Mouse (Mus musculus): ENCODE data around the gene Elp5. TPM values are rescaled to one million over a fixed set of nuclear protein-coding genes. Genes with fewer than 3 reads are reported as not detected.
"Not testable (repeated sequence)": the region's sequence is repeated elsewhere in the genome, so short reads cannot be mapped to it uniquely, and the experiment has no call there.

Elp5 gene
- polyA plus RNA-seq, 1 experiment from 2014 or later = 111 TPM

DNA sequence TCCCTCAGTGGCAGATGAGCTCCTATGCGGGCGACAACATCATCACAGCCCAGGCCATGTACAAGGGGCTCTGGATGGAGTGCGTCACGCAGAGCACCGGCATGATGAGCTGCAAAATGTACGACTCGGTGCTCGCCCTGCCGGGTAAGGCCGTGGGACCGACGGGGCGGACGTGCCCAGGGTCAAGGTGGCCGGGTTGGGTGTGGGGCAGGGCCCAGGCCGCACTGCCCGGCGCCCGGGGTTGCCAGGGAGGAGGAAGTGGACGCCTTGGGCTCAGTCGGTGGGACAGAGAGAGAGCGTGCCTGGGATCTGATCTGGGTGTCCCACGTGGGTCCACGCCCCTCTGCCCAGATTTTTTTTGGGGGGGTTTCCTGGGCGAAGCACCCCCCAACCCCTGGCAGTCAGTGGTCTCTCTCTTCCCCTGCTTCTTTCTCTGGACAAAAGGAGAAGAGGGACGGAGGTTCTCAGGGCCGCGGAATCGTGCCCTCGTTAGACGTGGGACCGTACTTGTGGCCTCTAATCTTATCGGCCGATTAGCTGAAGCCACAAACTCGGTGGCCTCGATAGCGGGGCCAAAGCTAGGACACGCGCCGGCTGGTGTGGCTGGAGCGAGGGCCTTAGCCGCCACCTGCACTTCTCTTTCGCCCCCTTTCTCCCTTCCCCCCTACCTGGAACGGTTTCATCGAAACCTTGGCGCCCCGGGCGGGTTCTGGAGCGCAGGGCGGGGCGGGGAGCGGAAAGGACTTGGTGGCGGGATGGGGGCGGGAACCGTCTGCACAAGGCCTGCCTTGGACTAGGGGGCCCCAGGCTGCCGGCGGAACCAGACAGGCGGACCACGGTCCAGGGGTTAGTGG lies 16.1 kb downstream of the Elp5 start:
- H3K36me3 ChIP-seq = peaks cover 29% of the 10 kb centered on the region
- peak; percentile 57; the same call in 1 of the 2 replicates for ATAC-seq (ENCODE audit: insufficient number of reproducible peaks, low FRiP score, low TSS enrichment, low read depth)
- H3K9ac ChIP-seq = peak overlapping the region; percentile 45
- peaks cover 24% of the 10 kb centered on the region for H3K4me1 ChIP-seq
- peaks cover 58% of the 10 kb centered on the region for H3K27me3 ChIP-seq
- H3K9me3 ChIP-seq = no peaks in the 10 kb centered on the region
- peak overlapping the region; percentile 39 for H3K4me3 ChIP-seq
- 2% methylated on average over 58 of the region's 59 CpGs for WGBS
- H3K27ac ChIP-seq = no peak overlapping the region
- peak overlapping the region; percentile 72 for H3K4me2 ChIP-seq

DNA sequence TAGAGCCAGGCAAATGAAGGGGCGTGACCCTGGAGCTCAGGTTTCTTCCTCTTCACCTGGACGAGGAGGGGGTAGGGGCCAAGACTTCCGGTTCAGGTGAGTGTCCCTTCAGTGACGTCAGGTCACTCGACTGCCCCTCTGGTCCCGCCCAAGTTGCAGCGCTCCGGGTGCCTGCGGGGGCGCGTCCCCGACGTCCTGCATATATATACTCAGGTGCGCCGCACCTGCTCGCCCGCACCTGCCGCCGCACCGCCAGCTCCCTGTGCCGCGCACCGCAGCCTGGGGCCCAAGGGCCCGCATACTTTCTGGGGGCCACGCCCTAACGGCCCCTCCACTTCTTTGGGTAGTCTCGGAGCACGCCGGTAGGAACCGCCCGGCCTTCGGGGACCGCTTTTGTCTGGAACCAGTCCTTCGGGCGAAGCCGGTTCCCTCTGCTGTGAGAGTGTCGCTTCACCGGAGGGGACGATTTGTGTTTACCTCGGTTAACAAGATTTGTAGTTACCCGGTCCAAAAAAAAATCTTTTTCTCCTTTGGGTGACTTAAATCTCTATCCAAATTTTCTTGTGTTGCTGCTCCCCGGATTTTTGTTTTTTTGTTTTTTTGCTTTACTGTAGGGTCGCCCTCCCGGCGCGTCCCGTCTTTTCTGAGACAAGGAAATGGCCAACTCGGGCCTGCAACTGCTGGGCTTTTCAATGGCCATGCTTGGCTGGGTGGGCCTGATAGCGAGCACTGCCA lies 16.9 kb downstream of the Elp5 start:
- peak overlapping the region; percentile 72 for H3K4me2 ChIP-seq
- H3K9me3 ChIP-seq = no peaks in the 10 kb centered on the region
- peaks cover 25% of the 10 kb centered on the region for H3K36me3 ChIP-seq
- H3K27me3 ChIP-seq = peaks cover 60% of the 10 kb centered on the region
- 3% methylated on average over 49 of the region's 49 CpGs for WGBS
- ATAC-seq (ENCODE audit: insufficient number of reproducible peaks, low FRiP score, low TSS enrichment, low read depth) = no peak
- H3K4me3 ChIP-seq = peak overlapping the region; percentile 39
- peaks cover 24% of the 10 kb centered on the region for H3K4me1 ChIP-seq
- H3K9ac ChIP-seq = no peak overlapping the region
- no peak overlapping the region for H3K27ac ChIP-seq

DNA sequence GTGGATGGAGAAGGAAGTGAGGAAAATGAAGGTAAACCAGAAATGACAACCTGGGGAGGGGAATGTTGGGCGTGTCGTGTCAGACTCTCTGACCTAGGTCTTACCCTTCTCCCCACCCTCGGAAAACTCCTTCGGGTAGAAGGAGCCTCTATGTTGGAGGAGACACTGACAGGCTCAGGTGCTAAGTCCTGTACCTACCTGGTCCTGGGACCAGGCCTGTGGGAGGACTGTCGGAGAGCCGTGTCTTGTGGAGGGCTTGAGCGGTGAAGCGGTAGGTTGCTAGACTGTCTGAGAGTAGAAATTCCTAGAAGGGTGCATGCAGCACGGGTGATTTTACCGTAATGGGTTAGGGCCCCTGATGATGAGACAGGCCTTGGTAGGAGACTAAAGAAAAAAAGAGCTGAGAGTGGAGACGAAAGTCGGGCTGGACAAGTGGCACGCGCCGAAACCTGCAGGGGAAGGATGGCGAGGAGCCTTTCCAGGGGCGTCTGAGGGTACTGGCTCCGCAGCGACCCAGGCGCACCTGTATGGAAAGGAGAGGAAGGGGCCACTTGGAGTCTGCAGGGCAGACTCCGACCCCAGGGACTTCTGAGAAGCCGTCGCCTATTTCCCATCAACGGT lies 17.6 kb downstream of the Elp5 start, which contains the start of gene Cldn7:
Cldn7 (plus strand) TSS at position 130 of the 621 bp plus-strand sequence.
- no peak within 1 kb of the TSS for H3K9ac ChIP-seq
- ATAC-seq (ENCODE audit: insufficient number of reproducible peaks, low FRiP score, low TSS enrichment, low read depth) = no peak
- H3K4me2 ChIP-seq = peak within 1 kb of the TSS; percentile 72
- peaks cover 24% of the 10 kb centered on the region for H3K4me1 ChIP-seq
- H3K27ac ChIP-seq = no peak within 1 kb of the TSS
- H3K27me3 ChIP-seq = peaks cover 65% of the 10 kb centered on the region
- peaks cover 19% of the 10 kb centered on the region for H3K36me3 ChIP-seq
- H3K9me3 ChIP-seq = no peaks in the 10 kb centered on the region
- WGBS = 10% methylated on average over 24 of the region's 24 CpGs
- H3K4me3 ChIP-seq = peak within 1 kb of the TSS; percentile 39

DNA sequence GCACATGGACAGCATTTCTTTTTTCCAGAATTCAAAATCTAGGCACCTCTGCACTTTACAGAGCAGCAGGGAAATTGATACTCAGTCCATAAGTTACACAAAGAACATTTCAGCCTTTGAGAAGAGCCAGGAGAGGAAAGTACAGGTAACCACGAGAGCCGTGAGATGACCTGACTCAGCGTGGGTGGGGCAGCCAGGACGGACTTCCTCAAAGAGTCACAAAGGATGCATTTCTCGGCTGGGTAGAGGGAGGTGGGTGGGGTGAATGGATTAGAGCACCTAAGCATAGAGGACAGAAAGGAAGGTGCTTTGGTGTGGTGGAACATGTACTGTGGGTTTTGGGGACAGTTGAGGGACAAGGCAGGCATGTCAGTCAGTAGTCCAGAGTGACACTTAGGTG lies 20.5 kb downstream of the Elp5 start:
- no peak for ATAC-seq (ENCODE audit: insufficient number of reproducible peaks, low FRiP score, low TSS enrichment, low read depth)
- no peak overlapping the region for H3K9ac ChIP-seq
- H3K36me3 ChIP-seq = no peaks in the 10 kb centered on the region
- no peaks in the 10 kb centered on the region for H3K9me3 ChIP-seq
- H3K27ac ChIP-seq = no peak overlapping the region
- H3K27me3 ChIP-seq = peaks cover 68% of the 10 kb centered on the region
- peaks cover 20% of the 10 kb centered on the region for H3K4me1 ChIP-seq
- WGBS = 28% methylated on average over 5 of the region's 5 CpGs
- H3K4me3 ChIP-seq = no peak overlapping the region
- H3K4me2 ChIP-seq = no peak overlapping the region

DNA sequence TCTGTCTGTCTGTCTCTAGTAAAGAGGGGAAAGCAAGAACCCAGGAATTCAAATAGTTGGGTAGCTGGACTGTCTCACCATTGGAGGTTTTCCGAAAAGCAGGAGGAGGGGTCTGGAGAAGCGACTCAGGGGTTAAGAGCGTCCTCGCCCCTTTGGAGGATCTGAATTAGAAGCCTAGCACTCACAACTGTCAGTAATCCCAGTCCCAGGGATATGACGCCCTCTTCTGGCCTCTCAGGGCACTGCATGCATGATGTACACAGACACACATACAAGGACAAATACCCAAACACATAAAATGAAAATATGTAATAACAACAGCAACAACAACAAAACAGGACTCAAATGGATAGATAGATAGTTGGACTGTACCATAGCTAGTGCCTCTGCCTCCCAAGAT lies 21.7 kb downstream of the Elp5 start:
- Histone ChIP-seq H3K27ac (no peak overlapping the region), H3K9me3 (no peaks in the 10 kb centered on the region), H3K4me2 (no peak overlapping the region), H3K4me1 (peaks cover 8% of the 10 kb centered on the region), H3K4me3 (no peak overlapping the region), H3K27me3 (peaks cover 55% of the 10 kb centered on the region), H3K9ac (no peak overlapping the region), H3K36me3 (no peaks in the 10 kb centered on the region)
- ATAC-seq (ENCODE audit: insufficient number of reproducible peaks, low FRiP score, low TSS enrichment, low read depth) = no peak
- 40% methylated on average over 5 of the region's 5 CpGs for WGBS

DNA sequence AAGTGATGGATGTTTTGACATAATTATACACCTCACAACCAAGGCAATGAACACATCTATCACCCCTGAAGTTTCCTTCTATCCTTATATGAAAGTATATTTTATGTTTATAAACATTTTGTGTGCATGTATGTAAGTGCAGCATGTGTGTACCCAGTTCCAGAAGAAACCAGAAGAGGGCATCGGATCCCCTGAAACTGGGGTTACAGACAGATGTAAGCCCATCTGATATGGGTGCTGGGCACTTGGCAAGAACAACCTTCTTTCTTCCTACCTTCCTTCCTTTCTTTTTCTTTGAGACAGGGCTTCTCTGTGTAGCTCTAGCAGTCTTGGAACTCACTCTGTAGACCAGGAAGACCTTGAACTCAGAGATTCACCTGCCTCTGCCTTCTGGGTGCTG lies 26.1 kb downstream of the Elp5 start:
- 58% methylated on average over 1 of the region's 1 CpGs for WGBS
- peaks cover 17% of the 10 kb centered on the region for H3K27me3 ChIP-seq
- no peaks in the 10 kb centered on the region for H3K4me1 ChIP-seq
- ATAC-seq (ENCODE audit: insufficient number of reproducible peaks, low FRiP score, low TSS enrichment, low read depth) = no peak
- no peak overlapping the region for H3K27ac ChIP-seq
- H3K4me2 ChIP-seq = no peak overlapping the region
- H3K9ac ChIP-seq = no peak overlapping the region
- no peak overlapping the region for H3K4me3 ChIP-seq
- H3K36me3 ChIP-seq = no peaks in the 10 kb centered on the region
- no peaks in the 10 kb centered on the region for H3K9me3 ChIP-seq

DNA sequence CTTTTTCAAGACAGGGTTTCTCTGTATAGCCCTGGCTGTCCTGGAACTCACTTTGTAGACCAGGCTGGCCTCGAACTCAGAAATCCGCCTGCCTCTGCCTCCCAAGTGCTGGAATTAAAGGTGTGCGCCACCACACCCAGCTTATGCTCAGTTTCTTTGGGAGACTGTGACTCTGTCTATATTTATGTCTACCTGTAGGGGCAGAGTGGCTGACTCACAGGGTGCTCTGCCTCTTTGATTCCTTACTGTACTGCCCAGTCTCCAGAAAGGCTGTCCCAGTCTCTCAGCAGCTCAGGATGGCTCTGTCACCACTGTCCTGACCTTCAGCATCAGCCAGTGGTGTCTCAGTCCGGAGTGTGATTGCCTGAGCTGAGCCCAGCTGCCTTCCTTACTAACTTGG lies 26.7 kb downstream of the Elp5 start:
- H3K9ac ChIP-seq; H3K9me3 ChIP-seq; H3K4me1 ChIP-seq; H3K4me2 ChIP-seq; H3K27ac ChIP-seq; H3K4me3 ChIP-seq; ATAC-seq (ENCODE audit: insufficient number of reproducible peaks, low FRiP score, low TSS enrichment, low read depth); H3K36me3 ChIP-seq: not testable (repeated sequence)
- peaks cover 17% of the 10 kb centered on the region for H3K27me3 ChIP-seq
- WGBS = 65% methylated on average over 4 of the region's 4 CpGs

DNA sequence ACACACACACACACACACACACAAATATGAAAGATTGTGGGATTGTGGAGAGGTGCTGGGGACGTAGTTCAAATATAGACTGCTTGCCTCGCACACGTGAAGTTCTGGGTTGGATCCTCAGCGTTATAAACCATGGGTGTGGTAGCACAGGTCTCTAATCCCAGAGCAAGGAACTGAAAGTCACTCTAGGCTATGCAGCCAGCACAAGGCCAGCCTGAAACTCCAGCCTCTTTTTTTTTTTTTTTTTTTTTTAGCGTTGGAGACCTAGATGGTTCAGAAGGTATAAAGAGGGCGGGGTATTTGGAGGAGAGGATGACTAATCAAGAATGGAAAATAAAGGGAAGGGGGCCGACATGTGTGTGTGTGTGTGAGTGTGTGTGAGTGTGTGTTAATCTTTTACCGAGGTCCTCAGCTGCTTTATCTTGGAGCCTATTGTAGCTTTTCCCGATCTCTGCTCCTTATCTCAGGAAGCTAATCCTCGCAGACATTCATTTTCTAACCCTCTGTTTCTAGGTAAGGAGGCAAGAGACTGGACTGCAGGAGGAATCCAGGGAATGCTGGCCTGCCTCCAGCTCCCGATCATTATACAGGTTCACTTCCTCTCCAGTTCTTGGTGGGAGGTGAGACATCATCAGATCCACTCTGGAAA lies 28.9 kb downstream of the Elp5 start:
- H3K27ac ChIP-seq = no peak overlapping the region
- no peak overlapping the region for H3K9ac ChIP-seq
- peaks cover 4% of the 10 kb centered on the region for H3K4me1 ChIP-seq
- ATAC-seq (ENCODE audit: insufficient number of reproducible peaks, low FRiP score, low TSS enrichment, low read depth) = no peak
- H3K27me3 ChIP-seq = peaks cover under 1% of the 10 kb centered on the region; the same call in 1 of the 2 replicates
- H3K4me2 ChIP-seq = no peak overlapping the region
- H3K9me3 ChIP-seq = no peaks in the 10 kb centered on the region
- no peak overlapping the region for H3K4me3 ChIP-seq
- no peaks in the 10 kb centered on the region for H3K36me3 ChIP-seq
- WGBS = 53% methylated on average over 11 of the region's 11 CpGs

DNA sequence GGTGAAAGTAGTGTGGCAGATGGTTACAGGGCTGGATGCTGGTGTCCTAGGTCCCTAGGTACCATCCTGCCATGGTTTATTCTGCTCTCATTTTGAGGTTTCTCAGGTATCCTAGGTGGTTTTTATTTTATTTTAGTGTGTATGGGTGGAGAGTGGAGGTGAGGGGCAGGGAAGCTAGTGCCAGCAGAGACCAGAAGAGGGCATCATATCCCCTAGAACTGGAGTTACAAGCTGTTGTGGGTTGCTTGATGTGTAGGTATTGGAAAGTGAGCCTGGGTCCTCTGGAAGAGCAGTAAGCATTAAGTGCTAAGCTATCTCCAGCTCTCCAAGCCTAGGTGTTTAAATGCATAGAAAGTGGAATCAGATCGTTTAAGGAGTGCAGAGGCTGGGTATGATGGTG lies 30.0 kb downstream of the Elp5 start:
- Histone ChIP-seq H3K9me3 (no peaks in the 10 kb centered on the region), H3K4me2 (no peak overlapping the region), H3K4me3 (no peak overlapping the region), H3K36me3 (no peaks in the 10 kb centered on the region), H3K27ac (no peak overlapping the region), H3K9ac (no peak overlapping the region), H3K4me1 (peaks cover 14% of the 10 kb centered on the region), H3K27me3 (no peaks in the 10 kb centered on the region)
- 37% methylated on average over 1 of the region's 1 CpGs for WGBS
- no peak for ATAC-seq (ENCODE audit: insufficient number of reproducible peaks, low FRiP score, low TSS enrichment, low read depth)

DNA sequence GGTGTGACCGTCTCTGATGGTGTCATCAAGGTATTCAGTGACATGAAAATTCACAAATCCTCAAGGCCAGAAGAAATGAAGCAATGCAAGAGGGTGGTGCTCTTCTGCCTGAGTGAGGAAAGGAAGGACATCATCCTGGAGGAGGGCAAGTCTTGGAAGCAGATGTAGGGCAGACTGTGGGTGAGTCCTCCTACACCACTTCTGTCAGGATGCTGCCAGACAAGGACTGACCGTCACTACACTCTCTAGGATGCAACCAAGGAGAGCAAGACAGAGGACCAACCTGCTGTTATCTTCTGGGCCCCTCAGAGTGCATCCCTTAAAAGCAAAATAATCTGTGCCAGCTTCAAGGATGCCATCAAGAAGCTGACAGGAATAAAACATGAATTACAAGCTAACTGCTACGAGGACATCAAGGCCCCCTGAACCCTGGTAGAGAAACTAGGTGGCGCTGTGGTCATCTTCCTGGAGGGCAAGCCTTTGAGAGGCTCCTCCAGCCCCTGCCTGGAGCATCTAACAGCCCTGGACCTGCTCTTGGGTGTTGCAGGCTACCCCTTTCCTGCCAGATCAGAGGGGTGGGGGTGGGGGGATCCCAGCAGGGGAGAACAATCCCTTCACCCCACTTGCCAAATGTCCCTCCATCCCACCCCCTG lies 31.4 kb downstream of the Elp5 start:
- no peak overlapping the region for H3K27ac ChIP-seq
- no peak overlapping the region for H3K4me3 ChIP-seq
- H3K4me2 ChIP-seq = no peak overlapping the region
- peaks cover 27% of the 10 kb centered on the region for H3K4me1 ChIP-seq
- no peaks in the 10 kb centered on the region for H3K9me3 ChIP-seq
- H3K27me3 ChIP-seq = no peaks in the 10 kb centered on the region
- H3K36me3 ChIP-seq = no peaks in the 10 kb centered on the region
- WGBS = 37% methylated on average over 4 of the region's 4 CpGs
- no peak overlapping the region for H3K9ac ChIP-seq
- ATAC-seq (ENCODE audit: insufficient number of reproducible peaks, low FRiP score, low TSS enrichment, low read depth) = no peak

DNA sequence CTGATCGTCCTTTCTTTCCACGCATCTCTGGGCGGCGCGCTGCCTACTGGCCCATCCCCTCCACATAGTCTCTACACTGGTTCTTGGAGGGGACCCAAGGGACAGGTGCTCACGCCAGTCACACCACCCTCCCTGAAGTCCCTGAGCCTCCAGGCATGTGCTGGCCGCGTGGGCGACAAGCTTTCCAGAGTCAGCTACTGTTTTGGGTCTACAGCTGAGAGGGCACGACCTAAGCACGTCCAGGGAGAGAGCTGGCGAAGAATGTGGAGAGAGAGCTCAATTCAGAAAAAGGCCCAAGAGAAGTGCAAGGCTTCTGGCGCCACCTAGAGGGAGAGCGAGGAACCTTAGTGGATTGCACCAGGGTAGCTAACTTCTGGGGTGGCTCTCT lies 33.6 kb downstream of the Elp5 start:
- Histone ChIP-seq H3K4me1 (peaks cover 27% of the 10 kb centered on the region), H3K9ac (peak overlapping the region; percentile 27; the same call in 1 of the 2 replicates), H3K36me3 (peaks cover 18% of the 10 kb centered on the region), H3K9me3 (no peaks in the 10 kb centered on the region), H3K4me2 (peak overlapping the region; percentile 70), H3K4me3 (peak overlapping the region; percentile 56), H3K27me3 (no peaks in the 10 kb centered on the region), H3K27ac (peak overlapping the region; percentile 86)
- ATAC-seq (ENCODE audit: insufficient number of reproducible peaks, low FRiP score, low TSS enrichment, low read depth) = peak; percentile 45
- 1% methylated on average over 14 of the region's 14 CpGs for WGBS
